ENCODE assay signal across 26 mouse cellular contexts in genomic region chr7:6185391-6185790, GRCm38 (mm10). TPM values are rescaled to one million over a fixed set of nuclear protein-coding genes. Genes with fewer than 3 reads are reported as not detected.
A peak's percentile ranks its signal among the peaks of the same experiment; 100 is the strongest.
DNase-seq lines count a peak whose midpoint lies in the region; ATAC-seq and TF ChIP-seq lines count a peak whose summit lies in the region.
"Had no signal": no experiment of that assay in that cellular context is flagged by ENCODE, and none has a peak within 500 bp of the region (broad histone marks: within the 10 kb centered on the region; RNA-seq: fewer than 3 reads in every experiment).

No protein-coding gene starts in this region.

- no peak for TF ChIP-seq POLR2A in kidney, adult 2 months (IDR thresholded peaks at IDR 0.05; ENCODE audit: low read depth, low read length)
- no peak for TF ChIP-seq POLR2A in embryonic fibroblast, embryonic 13.5 days (IDR thresholded peaks at IDR 0.05; ENCODE audit: low read depth, low read length)

- no peak overlapping the region for H3K4me2 ChIP-seq in heart, embryonic 13.5 days
- H3K4me2 ChIP-seq: embryonic facial prominence, embryonic 12.5 days; forebrain, embryonic 13.5 days; heart, embryonic 12.5 days; hindbrain, embryonic 15.5 days had no signal

- DNase-seq in cerebellum, adult 11-12 months: peak; percentile 18
- DNase-seq in cerebellum, postnatal 36 days: no peak
- no peak for DNase-seq in heart, postnatal 25 days (ENCODE audit: low spot score)
- DNase-seq in kidney, adult 2 months: no peak
- no peak for DNase-seq in kidney, adult 8-10 months
- DNase-seq: adrenal gland, postnatal 10 days; cerebellum, adult 8-10 months; forebrain, postnatal 0 days; gastrocnemius, postnatal 14 days; heart, adult 2 months; heart, postnatal 36 days had no signal

- 84% methylated on average over 1 of the region's 1 CpGs for WGBS in heart, embryonic 13.5 days
- 24% methylated on average over 1 of the region's 1 CpGs for WGBS in kidney, adult 2 months

- peak overlapping the region; percentile 67; the same call in 1 of the 2 replicates for H3K27ac ChIP-seq in heart, embryonic 13.5 days (replicated peaks)
- H3K27ac ChIP-seq in kidney, adult 2 months (ENCODE audit: insufficient read depth, low read depth, low read length): peak overlapping the region; percentile 51
- peak overlapping the region; percentile 84 for H3K27ac ChIP-seq in embryonic fibroblast, embryonic 13.5 days (ENCODE audit: insufficient read depth, low read length)
- H3K27ac ChIP-seq: embryonic facial prominence, embryonic 12.5 days; forebrain, embryonic 13.5 days; heart, adult 2 months; hindbrain, embryonic 15.5 days had no signal

- ATAC-seq in heart, embryonic 13.5 days (ENCODE audit: extremely low read depth, insufficient number of reproducible peaks, low FRiP score, low TSS enrichment): no peak
- ATAC-seq in CD4-positive, CD25-positive, alpha-beta regulatory T cell, adult 4 months: no peak
- ATAC-seq: forebrain, embryonic 13.5 days; forebrain, postnatal 0 days; inflammation-experienced regulatory T-cells, adult 6 months; intestine, postnatal 0 days had no signal

- peaks cover 20% of the 10 kb centered on the region for H3K27me3 ChIP-seq in heart, embryonic 13.5 days (replicated peaks)
- H3K27me3 ChIP-seq in kidney, adult 2 months (replicated peaks; ENCODE audit: control insufficient read depth, insufficient read depth, low read length): no peaks in the 10 kb centered on the region
- H3K27me3 ChIP-seq: forebrain, embryonic 13.5 days; hindbrain, embryonic 15.5 days had no signal

- no peak overlapping the region for H3K4me3 ChIP-seq in heart, embryonic 13.5 days
- no peak overlapping the region for H3K4me3 ChIP-seq in kidney, adult 2 months (ENCODE audit: insufficient read depth, low read depth, low read length)
- no peak overlapping the region for H3K4me3 ChIP-seq in embryonic fibroblast, embryonic 13.5 days (ENCODE audit: insufficient read depth, low read length)
- H3K4me3 ChIP-seq: embryonic facial prominence, embryonic 12.5 days; forebrain, embryonic 13.5 days; heart, adult 2 months; heart, embryonic 12.5 days; hindbrain, embryonic 15.5 days had no signal

- H3K9me3 ChIP-seq in heart, embryonic 13.5 days: no peaks in the 10 kb centered on the region
- H3K9me3 ChIP-seq: embryonic facial prominence, embryonic 12.5 days; forebrain, embryonic 13.5 days; heart, embryonic 12.5 days; hindbrain, embryonic 15.5 days had no signal

- intact Hi-C loops in heart, postnatal 25 days (cut with DNase I): no loop called here

- H3K4me1 ChIP-seq in heart, embryonic 13.5 days: peaks cover 18% of the 10 kb centered on the region
- peaks cover 41% of the 10 kb centered on the region for H3K4me1 ChIP-seq in kidney, adult 2 months (ENCODE audit: control insufficient read depth, insufficient read depth, low read length)
- H3K4me1 ChIP-seq in embryonic fibroblast, embryonic 13.5 days (ENCODE audit: control insufficient read depth, insufficient read depth, low read length): peaks cover 4% of the 10 kb centered on the region; the same call in 1 of the 2 replicates
- H3K4me1 ChIP-seq: embryonic facial prominence, embryonic 12.5 days; forebrain, embryonic 13.5 days; hindbrain, embryonic 15.5 days had no signal

- H3K36me3 ChIP-seq in heart, embryonic 13.5 days: peaks cover 79% of the 10 kb centered on the region
- peaks cover 1% of the 10 kb centered on the region; the same call in 1 of the 2 replicates for H3K36me3 ChIP-seq in kidney, adult 2 months (ENCODE audit: control insufficient read depth, insufficient read depth, low read length)

- no peak for TF ChIP-seq CTCF in kidney, adult 2 months (conservative IDR thresholded peaks at IDR 0.05; ENCODE audit: insufficient read depth, insufficient read length, low read depth, low read length)
- no peak for TF ChIP-seq CTCF in embryonic fibroblast, embryonic 13.5 days (IDR thresholded peaks at IDR 0.05; ENCODE audit: borderline replicate concordance, insufficient read depth, low read length)

- H3K9ac ChIP-seq in heart, embryonic 13.5 days: no peak overlapping the region
- H3K9ac ChIP-seq: embryonic facial prominence, embryonic 12.5 days; forebrain, embryonic 13.5 days; forebrain, postnatal 0 days; heart, embryonic 12.5 days; hindbrain, embryonic 15.5 days had no signal

RNA-seq across cellular contexts. Expression of gene Galp, which starts 11.5 kb away (rescaled TPM):
- polyA plus RNA-seq in heart, embryonic 13.5 days (2015; fragmentation: Nextera tagmentation; extraction: Ambion mirVana): not detected in 2 replicates
- total RNA-seq in heart, postnatal 25 days (2021): not detected
- not detected in 2 replicates for polyA plus RNA-seq in kidney, adult 2 months (2012; rRNA removed)
- polyA plus RNA-seq in embryonic fibroblast, embryonic 13.5 days (2011; ENCODE audit: insufficient read length, low read depth, missing spikeins): not detected in 2 replicates
- not detected for polyA plus RNA-seq in CD4-positive, CD25-positive, alpha-beta regulatory T cell, adult 4 months (2017; shearing (Covaris generic))
- total RNA-seq: adrenal gland, postnatal 10 days; ES-E14; forebrain, postnatal 0 days; gastrocnemius, adult 18-20 months; gastrocnemius, postnatal 14 days; heart, adult 2 months; heart, postnatal 36 days had no signal
- polyA plus RNA-seq: cortical plate, adult 2 months; embryonic facial prominence, embryonic 12.5 days; forebrain, embryonic 13.5 days; forebrain, postnatal 0 days; gonadal fat pad, adult 2 months; heart, adult 2 months; heart, embryonic 12.5 days; hindbrain, embryonic 11.5 days; hindbrain, embryonic 15.5 days; inflammation-experienced regulatory T-cells, adult 6 months; intestine, postnatal 0 days; kidney, embryonic 16.5 days had no signal

RNA-seq across cellular contexts. Expression of gene Zfp444, which starts 13.4 kb away (rescaled TPM):
- 26.8 and 34.0 TPM in 2 replicates for polyA plus RNA-seq in heart, embryonic 13.5 days (2015; fragmentation: Nextera tagmentation; extraction: Ambion mirVana)
- total RNA-seq in heart, postnatal 25 days (2021): 10 to 100 TPM; 10.2 to 16.8 TPM
- 47.1 and 65.2 TPM in 2 replicates for polyA plus RNA-seq in kidney, adult 2 months (2012; rRNA removed)
- polyA plus RNA-seq in embryonic fibroblast, embryonic 13.5 days (2011; ENCODE audit: insufficient read length, low read depth, missing spikeins): 15.2 and 20.9 TPM in 2 replicates
- polyA plus RNA-seq in CD4-positive, CD25-positive, alpha-beta regulatory T cell, adult 4 months (2017; shearing (Covaris generic)): 10 to 100 TPM in 1 of 2 experiments, 1 to 10 TPM in 1; 5.6 to 10.6 TPM

RNA-seq across cellular contexts. Expression of gene Zfp787, which starts 29.6 kb away (rescaled TPM):
- 19.1 and 20.0 TPM in 2 replicates for polyA plus RNA-seq in heart, embryonic 13.5 days (2015; fragmentation: Nextera tagmentation; extraction: Ambion mirVana)
- 10 to 100 TPM; 29.8 to 33.1 TPM for total RNA-seq in heart, postnatal 25 days (2021)
- polyA plus RNA-seq in kidney, adult 2 months (2012; rRNA removed): 54.2 and 66.1 TPM in 2 replicates
- 14.2 and 19.0 TPM in 2 replicates for polyA plus RNA-seq in embryonic fibroblast, embryonic 13.5 days (2011; ENCODE audit: insufficient read length, low read depth, missing spikeins)
- 1 to 10 TPM; 6.7 to 6.9 TPM for polyA plus RNA-seq in CD4-positive, CD25-positive, alpha-beta regulatory T cell, adult 4 months (2017; shearing (Covaris generic))

RNA-seq across cellular contexts. Expression of gene Zscan5b, which starts 36.7 kb away (rescaled TPM):
- not detected in 2 replicates for polyA plus RNA-seq in heart, embryonic 13.5 days (2015; fragmentation: Nextera tagmentation; extraction: Ambion mirVana)
- total RNA-seq in heart, postnatal 25 days (2021): not detected
- polyA plus RNA-seq in kidney, adult 2 months (2012; rRNA removed): not detected in 2 replicates
- not detected in 2 replicates for polyA plus RNA-seq in embryonic fibroblast, embryonic 13.5 days (2011; ENCODE audit: insufficient read length, low read depth, missing spikeins)
- not detected for polyA plus RNA-seq in CD4-positive, CD25-positive, alpha-beta regulatory T cell, adult 4 months (2017; shearing (Covaris generic))
- total RNA-seq: adrenal gland, postnatal 10 days; forebrain, postnatal 0 days; gastrocnemius, adult 18-20 months; gastrocnemius, postnatal 14 days; heart, adult 2 months; heart, postnatal 36 days had no signal
- polyA plus RNA-seq: cortical plate, adult 2 months; embryonic facial prominence, embryonic 12.5 days; forebrain, embryonic 13.5 days; forebrain, postnatal 0 days; gonadal fat pad, adult 2 months; heart, adult 2 months; heart, embryonic 12.5 days; hindbrain, embryonic 11.5 days; hindbrain, embryonic 15.5 days; intestine, postnatal 0 days; kidney, embryonic 16.5 days had no signal
